Mouse (Mus musculus): ENCODE measurements around the gene Slc7a15. TPM values are rescaled to one million over a fixed set of nuclear protein-coding genes. Genes with fewer than 3 reads are reported as not detected.
"Not testable (repeated sequence)": the region's sequence is repeated elsewhere in the genome, so short reads cannot be mapped to it uniquely, and the experiment has no call there.

The Slc7a15 gene
- polyA plus RNA-seq, 2 experiments, result not detected

DNA sequence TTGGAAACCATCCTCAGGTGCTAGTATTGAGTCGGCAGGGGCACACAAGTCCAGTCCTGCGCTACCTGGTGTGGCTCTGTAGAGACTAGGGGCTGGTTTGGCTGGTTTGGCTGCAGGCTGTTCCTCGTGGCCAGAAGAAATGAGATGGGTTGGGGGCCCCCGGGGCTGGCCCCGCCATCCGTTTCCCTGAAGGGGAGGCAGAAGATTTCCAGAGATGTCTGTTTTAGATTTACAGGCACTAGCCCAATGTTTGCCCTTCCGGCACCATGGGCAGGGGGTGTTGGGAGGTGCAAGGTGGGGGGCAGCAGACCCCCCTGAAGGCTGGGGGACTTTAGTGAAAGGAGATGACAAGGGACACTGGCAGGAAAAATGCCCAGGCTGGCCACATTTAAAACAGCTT is 3.3 kb downstream of the Slc7a15 start:
- TF ChIP-seq POLR2A (IDR thresholded peaks at IDR 0.05; ENCODE audit: borderline replicate concordance, extremely low read depth, insufficient read depth, insufficient read length), result no peak

GRCm38 (mm10) chr12:8591326-8591725 is 7.5 kb downstream of the Slc7a15 start:
- not testable (repeated sequence) for H3K27me3 ChIP-seq (ENCODE audit: control insufficient read depth, insufficient read depth, low read length); H3K9ac ChIP-seq (ENCODE audit: low read depth, low read length, severe bottlenecking); H3K4me2 ChIP-seq (replicated peaks; ENCODE audit: low read depth, low read length, severe bottlenecking); H3K4me3 ChIP-seq (replicated peaks; ENCODE audit: low read length); H3K36me3 ChIP-seq (ENCODE audit: control insufficient read depth, insufficient read depth, low read length); H3K27ac ChIP-seq (replicated peaks; ENCODE audit: low read depth, low read length); H3K9me3 ChIP-seq (ENCODE audit: control insufficient read depth, low read length); DNase-seq (ENCODE audit: low spot score); H3K4me1 ChIP-seq (ENCODE audit: control insufficient read depth, insufficient read depth, low read length); ATAC-seq (ENCODE audit: low FRiP score, low read depth)
- 97% methylated on average over 2 of the region's 2 CpGs for WGBS

More for the DNA sequence above, 3.3 kb downstream of the Slc7a15 start:
- no peak overlapping the region for H3K9ac ChIP-seq (ENCODE audit: low read depth, low read length, severe bottlenecking)
- 86% methylated on average over 7 of the region's 7 CpGs for WGBS
- H3K4me2 ChIP-seq (replicated peaks; ENCODE audit: low read depth, low read length, severe bottlenecking), result no peak overlapping the region
- no peak for DNase-seq (ENCODE audit: low spot score)
- ATAC-seq (ENCODE audit: low FRiP score, low read depth), result no peak
- H3K27ac ChIP-seq (replicated peaks; ENCODE audit: low read depth, low read length), result no peak overlapping the region
- no peaks in the 10 kb centered on the region for H3K27me3 ChIP-seq (ENCODE audit: control insufficient read depth, insufficient read depth, low read length)
- H3K4me3 ChIP-seq (replicated peaks; ENCODE audit: low read length), result no peak overlapping the region
- H3K36me3 ChIP-seq (ENCODE audit: control insufficient read depth, insufficient read depth, low read length), result no peaks in the 10 kb centered on the region
- no peaks in the 10 kb centered on the region for H3K4me1 ChIP-seq (ENCODE audit: control insufficient read depth, insufficient read depth, low read length)
- no peaks in the 10 kb centered on the region for H3K9me3 ChIP-seq (ENCODE audit: control insufficient read depth, low read length)

GRCm38 (mm10) chr12:8573405-8573804 is 25.5 kb downstream of the Slc7a15 start:
- H3K4me2 ChIP-seq (replicated peaks; ENCODE audit: low read depth, low read length, severe bottlenecking), result no peak overlapping the region

DNA sequence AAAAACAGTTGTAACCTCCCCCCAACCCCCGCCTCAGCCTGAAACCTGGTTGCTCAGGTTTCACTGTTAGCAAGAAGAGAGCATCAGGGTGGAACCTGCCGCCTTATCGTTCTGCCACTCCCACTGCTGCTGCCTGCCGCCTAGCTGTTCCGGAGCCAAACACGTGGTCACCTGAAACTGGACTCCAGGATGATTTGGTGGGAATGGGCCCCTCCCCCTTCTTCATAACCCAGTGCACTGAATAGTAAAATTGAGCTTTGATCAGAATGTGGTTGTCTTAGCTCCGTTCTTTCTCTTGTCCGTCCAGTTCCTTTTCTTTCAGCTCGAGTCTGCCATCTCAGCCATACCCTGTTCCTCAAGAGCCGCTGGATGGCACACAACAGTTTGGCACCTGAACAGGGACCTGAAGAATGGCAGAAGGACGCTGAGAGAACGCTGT is 26.9 kb downstream of the Slc7a15 start:
- H3K4me2 ChIP-seq (replicated peaks; ENCODE audit: low read depth, low read length, severe bottlenecking), result not testable (repeated sequence)
- WGBS, result 27% methylated on average over 12 of the region's 12 CpGs

More at GRCm38 (mm10) chr12:8573405-8573804, 25.5 kb downstream of the Slc7a15 start:
- no peak for TF ChIP-seq POLR2A (IDR thresholded peaks at IDR 0.05; ENCODE audit: borderline replicate concordance, extremely low read depth, insufficient read depth, insufficient read length)
- H3K9ac ChIP-seq (ENCODE audit: low read depth, low read length, severe bottlenecking), result no peak overlapping the region
- no peak for DNase-seq (ENCODE audit: low spot score)
- H3K9me3 ChIP-seq (ENCODE audit: control insufficient read depth, low read length), result no peaks in the 10 kb centered on the region
- WGBS, result 78% methylated on average over 11 of the region's 11 CpGs
- H3K27ac ChIP-seq (replicated peaks; ENCODE audit: low read depth, low read length), result no peak overlapping the region
- 0 out of 2 replicates have a peak, but pooled peaks cover 3% of the 10 kb centered on the region for H3K4me1 ChIP-seq (ENCODE audit: control insufficient read depth, insufficient read depth, low read length)
- H3K36me3 ChIP-seq (ENCODE audit: control insufficient read depth, insufficient read depth, low read length), result no peaks in the 10 kb centered on the region
- no peak for ATAC-seq (ENCODE audit: low FRiP score, low read depth)
- H3K4me3 ChIP-seq (replicated peaks; ENCODE audit: low read length), result no peak overlapping the region
- H3K27me3 ChIP-seq (ENCODE audit: control insufficient read depth, insufficient read depth, low read length), result no peaks in the 10 kb centered on the region

GRCm38 (mm10) chr12:8571287-8571902 is 27.5 kb downstream of the Slc7a15 start:
- H3K9me3 ChIP-seq (ENCODE audit: control insufficient read depth, low read length); H3K36me3 ChIP-seq (ENCODE audit: control insufficient read depth, insufficient read depth, low read length); H3K4me1 ChIP-seq (ENCODE audit: control insufficient read depth, insufficient read depth, low read length); H3K4me2 ChIP-seq (replicated peaks; ENCODE audit: low read depth, low read length, severe bottlenecking); H3K4me3 ChIP-seq (replicated peaks; ENCODE audit: low read length); H3K9ac ChIP-seq (ENCODE audit: low read depth, low read length, severe bottlenecking); DNase-seq (ENCODE audit: low spot score); H3K27ac ChIP-seq (replicated peaks; ENCODE audit: low read depth, low read length); ATAC-seq (ENCODE audit: low FRiP score, low read depth); H3K27me3 ChIP-seq (ENCODE audit: control insufficient read depth, insufficient read depth, low read length): not testable (repeated sequence)
- 74% methylated on average over 2 of the region's 2 CpGs for WGBS

More for the DNA sequence above, 26.9 kb downstream of the Slc7a15 start:
- H3K4me3 ChIP-seq (replicated peaks; ENCODE audit: low read length); H3K9me3 ChIP-seq (ENCODE audit: control insufficient read depth, low read length); H3K27me3 ChIP-seq (ENCODE audit: control insufficient read depth, insufficient read depth, low read length); H3K27ac ChIP-seq (replicated peaks; ENCODE audit: low read depth, low read length); H3K9ac ChIP-seq (ENCODE audit: low read depth, low read length, severe bottlenecking); H3K4me1 ChIP-seq (ENCODE audit: control insufficient read depth, insufficient read depth, low read length); DNase-seq (ENCODE audit: low spot score); H3K36me3 ChIP-seq (ENCODE audit: control insufficient read depth, insufficient read depth, low read length); ATAC-seq (ENCODE audit: low FRiP score, low read depth): not testable (repeated sequence)

GRCm38 (mm10) chr12:8562213-8562612 is 36.7 kb downstream of the Slc7a15 start:
- not testable (repeated sequence) for H3K27ac ChIP-seq (replicated peaks; ENCODE audit: low read depth, low read length); ATAC-seq (ENCODE audit: low FRiP score, low read depth); H3K4me1 ChIP-seq (ENCODE audit: control insufficient read depth, insufficient read depth, low read length); H3K27me3 ChIP-seq (ENCODE audit: control insufficient read depth, insufficient read depth, low read length); H3K9me3 ChIP-seq (ENCODE audit: control insufficient read depth, low read length); H3K9ac ChIP-seq (ENCODE audit: low read depth, low read length, severe bottlenecking); H3K4me2 ChIP-seq (replicated peaks; ENCODE audit: low read depth, low read length, severe bottlenecking); H3K36me3 ChIP-seq (ENCODE audit: control insufficient read depth, insufficient read depth, low read length); DNase-seq (ENCODE audit: low spot score); H3K4me3 ChIP-seq (replicated peaks; ENCODE audit: low read length)
- 86% methylated on average over 8 of the region's 8 CpGs for WGBS

- 79% methylated on average over 3 of the region's 3 CpGs for WGBS
- H3K27ac ChIP-seq (replicated peaks; ENCODE audit: low read depth, low read length); ATAC-seq (ENCODE audit: low FRiP score, low read depth); H3K4me1 ChIP-seq (ENCODE audit: control insufficient read depth, insufficient read depth, low read length); H3K36me3 ChIP-seq (ENCODE audit: control insufficient read depth, insufficient read depth, low read length); DNase-seq (ENCODE audit: low spot score); H3K9ac ChIP-seq (ENCODE audit: low read depth, low read length, severe bottlenecking); H3K4me3 ChIP-seq (replicated peaks; ENCODE audit: low read length); H3K27me3 ChIP-seq (ENCODE audit: control insufficient read depth, insufficient read depth, low read length); H3K4me2 ChIP-seq (replicated peaks; ENCODE audit: low read depth, low read length, severe bottlenecking); H3K9me3 ChIP-seq (ENCODE audit: control insufficient read depth, low read length): not testable (repeated sequence)
These were observed 39.0 kb downstream of the Slc7a15 start for GRCm38 (mm10) chr12:8559876-8560275.
